Mouse (Mus musculus) megakaryocyte, embryonic 14.5 days (primary cell): ENCODE data around the gene Bag3.

Source experiments
- FLI1 ChIP-seq: IDR thresholded peaks from 2 replicates; pipeline ENCODE4 v1.6.1; 2012; ENCODE audit warnings: low read length, inconsistent platforms, mixed read lengths
- GATA1 ChIP-seq: IDR thresholded peaks from 3 replicates; pipeline ENCODE4 v1.6.1; 2012; ENCODE audit warnings: mixed read lengths, low read length, inconsistent platforms, borderline replicate concordance

DNA sequence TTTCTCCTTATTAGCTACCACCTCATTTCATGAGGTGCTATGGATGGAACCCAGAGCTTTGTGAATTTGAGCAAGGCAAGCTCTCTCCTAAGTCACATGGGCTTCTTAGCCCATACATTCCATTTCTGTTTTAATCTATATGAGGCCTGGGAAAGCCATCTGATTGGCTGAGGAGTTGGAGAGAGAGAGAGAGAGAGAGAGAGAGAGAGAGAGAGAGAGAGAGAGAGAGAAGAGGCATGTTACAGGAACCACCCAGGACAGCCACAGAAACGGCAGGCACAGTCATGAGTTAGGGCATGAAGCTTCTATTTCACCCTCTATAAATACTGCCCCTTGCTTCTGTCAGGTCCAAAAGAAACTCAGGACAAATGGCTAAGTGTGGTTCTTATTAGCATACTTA, 54.2 kb downstream of the Bag3 start:
- no peak for TF ChIP-seq GATA1
- no peak for TF ChIP-seq FLI1
